Mouse (Mus musculus) gonadal fat pad, adult 2 months (tissue): Measurements from ENCODE around the gene Zfp575. TPM values are rescaled to one million over a fixed set of nuclear protein-coding genes. Genes with fewer than 3 reads are reported as not detected.

ENCODE experiments used
- DNase-seq: peaks from one replicate; pipeline ENCODE4 v3.0.0-alpha.2; 2012; ENCODE audit warnings: low read depth
- polyA plus RNA-seq: library from polyadenylated mRNA; depleted of rRNA; stranded (reverse); fragments of >200 nt; gene quantifications from 2 replicates; pipeline ENCODE4 v1.2.3, GENCODE M21; 2012

The Zfp575 gene
- polyA plus RNA-seq, 1 experiment: 0.04 TPM

DNA sequence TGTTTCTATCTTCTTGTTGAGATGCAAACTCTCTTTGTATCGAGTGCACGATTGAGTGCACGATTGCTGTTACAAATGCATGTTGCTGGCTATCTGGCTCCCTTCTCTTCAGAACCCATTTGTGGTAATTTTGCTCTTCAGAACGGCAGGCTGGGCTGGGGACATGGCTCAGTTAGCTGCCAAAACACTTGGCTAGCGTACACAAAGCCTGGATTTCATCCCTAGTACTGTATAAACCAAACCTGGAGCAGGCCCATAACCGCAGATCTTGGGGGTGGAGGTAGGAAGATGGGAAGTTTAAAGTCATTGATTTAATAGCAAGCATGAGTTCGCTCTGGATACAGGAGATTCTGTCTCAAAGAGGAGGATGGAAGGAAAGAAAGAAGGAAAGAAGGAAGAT lies 18.1 kb upstream of the Zfp575 start:
- DNase-seq: no peak

DNA sequence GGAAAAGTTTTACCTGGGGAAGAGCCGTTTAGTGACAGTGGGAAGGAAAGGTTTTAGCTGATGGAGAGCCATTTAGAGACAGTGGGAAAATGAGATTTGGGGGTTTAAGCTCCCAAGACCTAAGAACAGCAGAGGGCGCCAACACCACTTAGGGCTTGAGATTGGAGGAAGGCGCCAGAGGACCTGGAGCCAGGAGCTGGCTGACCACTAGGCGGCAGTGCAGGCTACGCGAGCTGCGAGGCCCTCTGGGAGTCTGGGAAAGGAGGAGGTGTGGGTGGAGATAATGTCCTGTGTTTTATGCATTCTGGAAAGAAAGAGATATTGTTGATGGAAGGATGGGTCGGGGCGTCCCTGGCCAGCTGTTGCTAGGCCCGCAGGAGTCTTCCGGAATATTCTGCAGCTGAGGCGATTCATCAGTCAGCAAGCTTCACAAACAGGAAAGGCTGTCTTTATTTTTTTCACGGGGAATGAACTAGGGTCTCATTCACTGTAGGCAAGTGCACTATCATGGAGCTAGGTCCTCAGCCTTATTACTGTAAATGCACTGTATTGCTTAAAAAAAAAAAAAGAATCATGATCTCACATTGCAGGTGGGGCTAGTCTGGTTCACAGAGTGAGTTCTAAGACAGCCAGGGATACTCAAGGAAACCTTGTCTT lies 13.6 kb upstream of the Zfp575 start:
- no peak for DNase-seq

DNA sequence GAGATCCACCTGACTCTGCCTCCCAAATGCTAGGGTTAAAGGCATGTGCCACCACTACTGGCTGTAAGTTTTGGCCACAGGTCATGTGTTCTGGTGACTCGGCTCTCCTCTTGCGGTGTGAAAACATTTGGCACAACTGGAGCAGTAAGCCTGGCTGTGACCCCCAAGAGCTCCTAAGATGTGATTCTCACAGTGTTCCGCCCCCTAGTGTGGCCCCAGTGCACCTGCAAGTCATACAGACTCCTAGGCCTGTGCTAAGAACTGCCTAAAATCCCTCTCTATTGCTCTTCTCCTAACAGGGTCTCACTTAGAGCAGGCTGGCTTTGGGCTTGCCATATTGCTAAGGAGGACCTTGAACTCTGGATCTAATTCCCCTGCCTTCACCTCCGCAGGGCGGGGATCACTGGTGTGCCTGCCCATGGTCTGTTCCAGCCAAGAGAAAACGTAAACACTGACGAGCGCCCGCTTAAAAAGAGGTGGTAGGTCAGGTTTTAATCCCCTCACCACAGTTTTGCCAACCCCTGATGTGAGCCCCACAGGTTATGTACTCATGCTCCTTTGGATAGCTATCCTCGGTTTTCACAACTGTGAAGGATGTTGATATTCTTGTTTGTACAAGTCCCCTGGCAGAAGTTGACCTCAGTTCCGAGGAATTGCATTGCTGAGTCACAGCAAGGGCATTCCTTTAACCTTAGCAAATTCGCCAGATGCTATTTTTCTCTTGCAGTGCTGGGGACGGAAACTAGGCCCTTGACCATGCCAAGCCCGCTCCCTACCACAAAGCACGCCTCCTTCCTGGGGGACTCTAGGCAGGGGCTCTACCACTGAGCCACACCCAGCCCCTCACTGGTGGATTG lies 12.0 kb upstream of the Zfp575 start:
- DNase-seq: peak; percentile 78

DNA sequence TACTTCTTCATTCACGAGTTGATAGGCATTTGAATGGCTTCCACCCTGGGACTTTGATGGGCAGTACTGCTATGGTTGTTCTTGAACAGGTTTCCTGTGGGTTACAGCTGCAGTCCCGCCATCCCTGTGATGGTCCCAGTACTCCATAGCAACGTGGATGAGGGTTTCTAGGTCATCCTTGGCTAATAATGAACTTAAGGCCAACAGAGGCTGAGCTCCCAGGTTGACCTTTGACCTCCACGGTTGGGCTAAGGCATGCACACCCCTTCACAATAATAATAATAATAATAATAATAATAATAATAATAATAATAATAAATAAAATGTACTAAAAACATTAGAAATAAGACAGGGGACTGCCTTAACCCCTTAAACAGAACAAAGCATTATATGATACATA lies 10.7 kb upstream of the Zfp575 start:
- no peak for DNase-seq

DNA sequence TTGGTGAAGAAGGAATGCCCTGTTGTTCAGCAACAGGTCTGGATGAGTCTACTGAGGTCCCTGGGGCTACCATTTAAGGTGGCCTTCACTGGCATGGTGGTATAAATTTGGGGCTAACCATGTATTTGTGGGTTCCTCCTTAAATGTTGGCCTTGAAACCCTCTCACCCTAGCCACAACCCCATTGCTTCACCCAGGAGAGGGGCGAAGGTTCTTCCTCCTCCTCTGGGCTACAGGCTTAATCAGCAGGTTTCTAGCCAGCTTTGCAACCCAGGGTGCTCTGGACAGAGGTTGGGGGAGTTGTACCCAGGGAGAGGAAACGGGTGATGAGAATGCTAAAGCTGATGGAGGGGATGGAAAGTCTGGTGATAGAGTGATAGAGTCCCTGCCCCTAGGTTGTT lies 8.0 kb upstream of the Zfp575 start:
- no peak for DNase-seq

DNA sequence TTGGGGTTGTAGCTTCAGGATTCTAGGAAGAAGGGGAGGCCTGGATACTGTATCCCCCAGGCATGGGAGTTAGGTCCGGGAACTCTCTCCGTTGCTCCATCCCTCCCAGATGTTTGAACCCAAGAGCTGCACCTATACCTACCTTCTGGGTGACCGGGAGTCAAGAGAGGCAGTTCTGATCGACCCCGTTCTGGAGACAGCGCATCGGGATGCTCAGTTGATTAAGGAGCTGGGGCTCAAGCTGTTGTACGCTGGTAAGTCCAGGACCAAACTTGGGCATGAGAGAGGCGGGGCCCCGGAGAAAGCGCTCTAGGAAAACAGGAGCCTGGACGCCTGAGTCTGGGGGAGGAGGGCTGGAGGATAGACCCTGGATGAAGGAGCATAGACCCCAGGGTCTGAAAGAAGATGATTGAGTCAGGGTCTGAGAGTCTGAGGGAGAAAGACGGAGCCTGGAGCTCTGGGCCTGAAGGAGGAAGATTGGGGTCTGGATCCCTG lies 6.9 kb upstream of the Zfp575 start:
- no peak for DNase-seq

DNA sequence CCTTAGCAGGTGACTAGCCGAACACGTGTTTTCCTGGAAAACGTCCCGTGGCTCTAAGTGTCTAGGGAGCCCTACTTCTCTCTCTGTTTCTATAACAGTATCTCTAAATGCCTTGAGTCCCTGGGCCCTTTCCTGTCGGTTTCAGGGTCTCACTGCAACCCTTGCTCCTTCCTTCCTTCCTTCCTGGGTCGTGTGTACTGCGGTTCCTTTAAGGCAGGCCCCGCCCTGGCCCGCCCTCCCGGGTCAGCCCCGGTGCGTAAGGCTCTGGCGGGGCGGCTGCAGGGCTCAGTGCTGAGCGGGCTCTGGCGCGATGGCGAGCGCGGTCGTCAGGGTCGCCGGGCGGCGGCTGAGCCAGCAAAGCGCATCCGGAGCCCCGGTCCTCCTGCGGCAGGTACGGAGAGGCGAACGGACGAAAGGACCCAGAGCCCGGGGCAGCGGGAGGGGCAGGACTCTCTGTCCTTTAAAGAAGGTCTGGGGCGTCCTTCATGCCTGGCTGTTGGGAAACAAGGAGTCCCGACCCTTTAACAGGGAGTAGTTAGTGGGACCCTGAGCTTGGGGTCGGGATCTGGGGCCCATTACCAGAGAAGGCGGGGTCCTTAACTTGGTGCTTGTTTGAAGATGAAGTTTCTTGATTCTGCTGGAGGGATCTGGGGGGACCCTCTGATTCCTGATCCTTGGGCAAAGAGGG lies 6.3 kb upstream of the Zfp575 start:
- DNase-seq: no peak

DNA sequence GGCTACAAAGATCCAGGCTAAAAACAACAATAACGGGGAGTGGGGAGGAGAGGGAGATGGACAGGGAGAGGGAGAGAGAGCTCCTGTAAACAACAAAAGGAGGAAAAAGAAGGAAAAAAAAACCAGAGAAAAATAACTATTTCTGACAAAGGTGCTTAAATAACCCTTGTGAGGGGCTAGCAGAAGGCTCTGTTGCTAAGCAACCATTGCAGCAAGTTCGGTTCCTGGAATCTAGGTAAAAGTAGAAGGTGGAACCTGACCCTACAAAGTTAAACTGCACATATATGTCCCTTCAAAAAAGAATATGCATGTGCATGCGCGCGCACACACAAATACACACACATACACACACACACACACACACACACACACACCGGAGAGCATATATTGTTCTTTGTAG lies 5.3 kb upstream of the Zfp575 start:
- DNase-seq: no peak

DNA sequence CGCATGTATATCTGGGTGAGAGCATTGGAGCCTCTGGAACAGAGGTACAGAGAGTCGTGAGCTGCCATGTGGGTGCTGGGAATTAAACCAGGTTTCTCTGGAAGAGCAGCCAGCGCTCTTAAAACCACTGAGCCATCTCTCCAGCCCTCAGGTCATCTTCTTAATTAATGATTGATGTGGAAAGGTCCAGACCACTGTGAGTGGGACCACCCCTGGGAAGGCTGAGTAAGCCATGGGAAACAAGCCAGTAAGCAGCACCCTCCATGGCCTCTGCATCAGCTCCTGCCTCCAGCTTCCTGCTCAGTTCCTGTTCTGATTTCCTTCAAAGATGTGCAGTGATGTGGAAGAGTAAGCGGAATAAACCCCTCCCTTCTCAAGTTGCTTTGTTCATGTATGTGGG lies 4.7 kb upstream of the Zfp575 start:
- DNase-seq: no peak

DNA sequence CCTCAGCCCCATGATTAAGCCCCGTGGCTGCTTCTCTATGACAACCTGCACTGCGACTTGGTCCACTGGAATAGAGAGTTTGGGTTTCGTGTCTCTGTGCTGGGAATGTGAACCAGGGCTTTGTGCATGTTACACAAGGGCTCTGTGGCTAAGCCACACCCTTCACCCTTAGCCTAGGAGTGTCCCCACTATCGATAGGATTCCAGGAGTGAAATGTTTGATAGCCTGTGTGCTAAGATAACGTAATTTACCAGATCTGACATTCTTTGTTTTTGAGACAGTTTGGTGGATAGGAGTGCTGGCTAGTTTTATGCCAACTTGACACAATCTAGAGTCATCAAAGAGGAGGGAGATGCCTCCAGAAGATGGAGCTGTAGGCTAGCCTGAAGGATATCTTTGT lies 4.3 kb upstream of the Zfp575 start:
- no peak for DNase-seq

DNA sequence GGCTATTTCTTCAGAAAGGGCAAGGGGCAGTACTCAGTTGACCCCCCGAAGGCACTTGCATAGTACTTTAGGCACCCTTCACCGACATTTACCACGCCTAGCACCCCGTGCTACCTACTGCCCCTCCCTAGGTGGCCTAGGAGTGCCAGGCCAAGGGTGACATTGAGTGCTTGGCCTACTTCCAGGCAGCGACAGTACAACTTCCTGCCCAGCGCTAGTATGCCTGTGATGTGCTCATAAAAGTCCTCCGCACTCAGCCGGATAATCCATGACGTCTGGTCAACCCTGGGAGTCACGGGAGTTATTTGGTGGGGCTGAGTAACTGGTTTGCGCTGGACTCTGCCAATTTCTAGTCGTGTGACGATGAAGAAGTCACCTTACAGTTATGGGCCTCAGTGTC lies 895 bp upstream of the Zfp575 start:
- no peak for DNase-seq

DNA sequence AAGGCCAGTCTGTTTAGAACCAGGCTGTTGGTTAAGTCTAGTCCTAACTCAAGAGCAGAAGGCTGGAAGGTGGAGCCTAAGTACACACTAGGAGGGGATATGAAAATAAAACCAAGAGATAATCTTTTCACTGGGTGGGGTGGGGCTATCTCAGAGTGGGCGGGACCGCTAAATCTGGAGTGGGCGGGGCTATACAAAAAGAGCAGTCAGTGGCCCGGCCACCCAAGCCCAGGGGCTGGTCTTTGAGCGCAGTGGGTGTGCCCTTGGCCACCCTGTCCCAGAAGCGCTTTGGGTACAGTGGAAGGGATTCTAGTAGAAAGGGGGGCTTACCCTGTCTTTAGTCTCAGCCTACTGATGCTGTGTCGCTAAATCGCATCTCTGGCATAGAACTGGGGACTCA lies 613 bp downstream of the Zfp575 start:
- DNase-seq: no peak

DNA sequence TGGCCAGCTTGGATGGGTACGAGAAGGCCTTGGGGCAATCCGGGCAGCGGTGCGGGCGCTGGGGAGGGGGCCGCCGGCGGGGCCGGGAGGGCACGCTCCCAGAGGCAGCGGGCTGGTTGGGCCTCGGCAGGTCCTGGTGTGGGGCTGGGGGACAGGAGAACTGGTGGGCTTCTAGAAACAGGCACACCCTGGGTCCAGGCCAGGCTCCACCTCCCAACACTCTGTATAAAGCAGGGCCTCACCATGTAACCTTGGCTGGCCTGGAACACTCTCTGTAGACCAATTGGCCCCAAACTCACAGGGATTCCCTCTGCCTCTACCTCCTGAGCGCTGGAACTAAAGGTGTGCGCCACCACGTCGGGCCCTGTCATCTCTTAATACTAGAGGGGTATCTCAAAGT lies 1.4 kb downstream of the Zfp575 start:
- DNase-seq: no peak

DNA sequence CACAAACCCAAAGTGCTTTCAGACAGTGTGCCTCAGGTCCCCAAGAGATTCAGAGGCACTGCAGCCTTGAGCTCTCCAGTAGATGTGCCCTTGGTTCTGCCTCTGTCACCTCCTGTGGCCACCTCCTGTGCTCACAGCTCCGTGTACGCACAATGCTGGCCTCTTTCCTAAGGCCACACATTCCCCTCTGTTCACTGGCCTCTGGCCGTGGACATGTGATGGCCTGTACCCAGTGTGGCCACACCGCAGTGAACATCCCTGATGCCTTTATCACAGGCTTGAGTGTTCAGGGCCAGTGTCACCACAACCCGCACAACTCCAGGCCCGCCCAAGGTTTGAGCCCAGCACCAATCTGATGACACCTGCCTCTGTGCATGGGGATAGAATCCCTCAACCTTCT lies 2.6 kb downstream of the Zfp575 start:
- no peak for DNase-seq

DNA sequence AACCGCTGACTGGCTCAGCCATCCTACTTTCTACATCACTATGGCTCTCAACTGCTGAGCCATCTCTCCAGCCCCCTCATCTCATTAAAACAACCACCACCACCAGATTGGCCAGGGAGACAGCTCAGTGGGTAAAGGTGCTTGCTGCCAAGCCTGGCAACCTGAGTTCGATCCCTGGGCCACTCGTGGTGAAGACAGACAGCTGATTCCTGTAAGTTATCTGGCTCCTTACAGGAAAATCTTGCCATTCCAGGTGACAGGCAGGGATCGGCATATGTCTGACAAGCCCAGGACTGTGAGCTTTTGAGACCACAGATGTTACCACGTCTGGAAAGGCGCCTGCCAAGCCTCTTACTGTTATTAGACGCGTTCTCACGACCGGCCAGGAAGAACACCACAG lies 9.6 kb downstream of the Zfp575 start:
- DNase-seq: no peak

DNA sequence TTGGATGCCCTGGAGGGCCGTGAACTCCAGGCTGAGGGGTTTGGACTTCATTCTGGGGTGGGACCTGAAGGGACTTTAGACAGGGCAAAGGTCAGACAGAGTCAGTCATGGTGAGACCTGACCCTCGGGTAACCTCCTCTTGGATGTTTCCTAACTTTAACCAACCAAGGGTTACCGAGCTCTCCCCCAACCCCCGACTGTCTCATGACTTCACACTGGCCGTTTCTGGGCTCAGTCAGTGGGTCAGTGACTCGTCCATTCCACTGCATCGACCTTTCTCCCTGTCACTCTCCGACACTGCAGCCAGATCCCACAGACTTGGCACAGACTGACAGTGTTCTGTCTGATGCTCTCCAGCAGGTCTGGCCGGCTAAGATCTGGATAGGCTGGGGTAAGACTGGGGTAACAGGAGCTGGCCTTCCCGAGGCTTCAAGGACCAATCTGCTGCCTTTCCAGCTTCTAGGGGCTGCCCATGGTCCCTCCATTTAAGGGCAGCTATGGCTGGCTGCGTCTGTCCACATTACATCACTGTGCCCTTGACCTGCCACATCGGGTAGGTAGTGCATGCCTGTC lies 13.1 kb downstream of the Zfp575 start:
- DNase-seq: no peak

DNA sequence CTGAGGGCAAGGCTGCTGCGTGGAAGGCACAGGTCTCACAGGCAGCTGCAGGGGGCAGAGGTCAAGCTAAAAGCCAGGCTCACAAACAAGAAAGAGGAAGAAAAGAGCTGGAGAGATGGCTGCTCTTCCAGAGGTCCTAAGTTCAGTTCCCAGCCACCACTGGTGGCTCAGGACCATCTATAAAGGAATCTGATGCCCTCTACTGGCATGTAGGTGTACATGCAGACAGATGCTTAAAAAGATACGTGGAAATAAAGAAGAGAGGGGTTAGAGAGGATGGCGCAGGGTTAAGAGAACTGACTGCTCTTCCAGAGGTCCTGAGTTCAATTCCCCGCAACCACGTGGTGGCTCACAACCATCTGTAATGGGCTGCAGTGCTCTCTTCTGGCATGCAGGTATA lies 15.0 kb downstream of the Zfp575 start:
- DNase-seq: no peak

DNA sequence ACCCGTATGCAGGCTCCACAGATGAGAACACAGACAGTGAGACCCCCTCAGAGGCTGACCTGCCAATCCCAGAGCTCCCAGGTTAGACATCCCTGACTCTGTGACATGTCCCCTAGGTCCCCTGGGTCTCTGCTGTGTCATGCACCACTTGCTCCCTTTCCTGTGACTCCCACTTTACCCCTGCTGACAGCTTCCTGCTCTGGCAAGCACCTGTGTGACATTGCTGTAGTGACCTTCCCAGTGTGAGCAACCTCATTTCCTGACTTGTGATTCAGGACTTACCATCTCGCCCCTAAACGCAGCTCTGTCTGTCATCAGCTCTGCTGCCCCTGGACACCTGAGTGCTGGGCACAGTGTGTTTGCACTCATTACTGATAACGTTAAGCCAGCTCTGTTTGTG lies 16.4 kb downstream of the Zfp575 start:
- DNase-seq: no peak

DNA sequence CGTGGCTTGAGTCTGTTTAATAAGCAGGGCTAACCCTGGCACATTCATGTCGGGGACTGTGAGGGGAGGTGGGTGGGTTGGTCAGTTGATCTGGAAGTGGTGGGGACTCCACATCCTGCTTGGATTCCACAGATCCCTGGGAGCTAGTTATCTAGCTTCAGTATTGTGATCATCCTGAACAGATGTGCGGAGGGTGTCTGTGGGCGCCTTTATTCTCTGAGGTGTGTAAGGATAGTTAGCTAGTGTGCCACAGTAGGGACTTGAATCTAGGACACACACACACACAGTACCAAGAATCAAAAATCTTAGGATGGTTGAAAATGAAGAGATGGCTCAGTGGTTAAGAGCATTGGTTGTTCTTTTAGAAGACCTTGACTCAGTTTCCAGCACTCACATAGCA lies 18.9 kb downstream of the Zfp575 start:
- no peak for DNase-seq

DNA sequence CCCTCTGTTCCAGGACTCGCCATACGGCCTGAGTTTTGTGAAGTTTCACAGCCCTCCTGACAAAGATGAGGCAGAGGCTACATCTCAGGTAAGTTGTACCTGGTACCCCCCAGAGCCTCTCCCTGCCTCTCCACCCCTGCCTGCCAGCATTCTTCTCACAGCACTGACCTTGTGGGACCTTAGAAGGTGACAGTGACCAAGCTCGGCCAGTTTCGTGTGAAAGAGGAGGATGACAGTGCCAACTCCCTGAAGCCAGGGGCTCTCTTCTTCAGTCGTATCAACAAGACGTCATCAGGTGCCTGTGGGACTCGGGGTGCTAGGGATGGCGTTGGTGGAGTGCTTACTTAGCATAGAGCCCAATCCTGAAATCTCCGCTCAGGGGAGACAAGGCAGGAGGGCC lies 21.2 kb downstream of the Zfp575 start:
- no peak for DNase-seq

DNA sequence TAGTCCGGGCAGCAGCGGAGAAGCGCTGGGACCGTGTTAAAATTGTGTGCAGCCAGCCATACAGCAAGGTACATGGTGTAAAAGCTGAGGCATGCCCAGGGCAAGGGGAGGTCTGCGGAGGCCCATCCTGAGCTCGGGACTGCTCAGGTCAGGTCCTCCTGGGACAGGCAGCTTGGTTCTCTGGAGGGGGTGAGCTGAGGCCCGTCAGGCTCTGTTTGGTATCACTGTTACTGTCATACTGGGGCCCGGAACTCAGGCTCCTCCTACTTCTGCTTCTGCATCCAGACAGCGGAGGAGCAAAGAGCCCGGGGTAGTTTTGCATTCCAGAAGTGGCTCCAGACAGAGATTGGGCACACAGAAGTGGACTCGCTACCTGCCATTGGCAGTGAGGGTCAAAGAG lies 21.8 kb downstream of the Zfp575 start:
- no peak for DNase-seq

DNA sequence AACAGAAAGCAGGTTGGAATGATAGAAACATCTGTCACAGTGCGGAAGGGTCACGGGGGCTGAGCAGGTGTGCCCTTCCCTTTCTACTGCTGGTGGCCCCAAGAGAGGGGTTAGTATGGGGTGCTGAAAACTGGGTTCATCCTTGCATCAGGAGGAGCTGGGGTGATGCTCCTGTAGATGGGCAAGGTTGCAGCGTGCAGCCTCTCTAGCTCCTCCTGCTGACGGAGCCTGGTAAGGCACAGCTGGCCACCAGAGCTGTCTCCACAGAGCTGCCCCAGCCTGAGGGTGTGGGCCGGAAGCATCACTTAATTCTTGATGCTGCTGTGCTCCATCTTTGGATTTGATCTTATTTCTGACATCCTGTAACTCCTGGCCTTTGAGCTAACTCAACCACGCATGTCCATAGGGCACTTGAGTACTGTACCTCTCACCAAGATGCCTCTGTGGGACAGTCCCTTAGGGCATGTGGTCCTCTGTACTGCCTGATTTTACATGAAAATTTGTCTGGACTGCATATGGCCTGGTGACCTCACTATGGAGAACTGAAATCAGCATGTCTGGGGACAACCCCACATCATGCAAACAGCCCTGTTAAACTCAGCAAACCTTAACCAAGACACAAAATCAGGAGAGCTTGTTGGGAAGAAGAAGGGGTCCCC lies 22.7 kb downstream of the Zfp575 start:
- DNase-seq: no peak
